Mouse (Mus musculus) urinary bladder, adult 2 months (tissue): ENCODE measurements around the gene Cox17. TPM values are rescaled to one million over a fixed set of nuclear protein-coding genes. Genes with fewer than 3 reads are reported as not detected.
"Not testable (repeated sequence)": the region's sequence is repeated elsewhere in the genome, so short reads cannot be mapped to it uniquely, and the experiment has no call there.

Experiments used
- DNase-seq: peaks from one replicate; pipeline ENCODE4 v3.0.0; 2022; ENCODE audit warnings: low spot score
- polyA plus RNA-seq: library from polyadenylated mRNA; depleted of rRNA; stranded (reverse); fragments of >200 nt; gene quantifications from 2 replicates; pipeline ENCODE4 v1.2.3, GENCODE M21; 2012; rRNA removed

Cox17 gene
- polyA plus RNA-seq = 203 and 240 TPM in 2 replicates

GRCm38 (mm10) chr16:38346529-38347325 lies at the start of gene Cox17, which contains the start of gene Gm21987:
Gene Cox17, plus strand, starts transcription at chr16:38346991.
Gene Gm21987, plus strand, starts transcription at chr16:38347040.
- DNase-seq = peak; percentile 68

DNA sequence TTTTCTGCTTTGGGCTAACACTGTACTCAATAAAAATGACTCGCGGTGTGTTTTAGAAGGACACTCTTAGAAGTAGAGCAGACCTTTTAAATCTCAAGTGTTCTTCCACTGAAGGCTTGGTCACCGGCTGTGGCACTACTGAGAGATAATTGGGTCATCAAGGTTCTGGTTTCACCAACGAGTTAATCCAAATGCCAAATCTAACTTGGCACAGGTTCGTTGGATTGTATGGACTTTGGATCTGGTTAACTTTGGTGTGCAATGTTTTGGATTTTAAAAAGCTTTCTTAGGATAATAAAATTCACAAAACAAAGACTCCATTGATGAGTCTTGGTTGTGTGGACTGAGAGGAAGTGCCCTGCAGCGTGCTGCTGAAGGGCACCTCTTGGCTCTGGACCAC lies 48.4 kb upstream of the Cox17 start:
- no peak for DNase-seq

GRCm38 (mm10) chr16:38302367-38302766 lies 44.4 kb upstream of the Cox17 start:
- no peak for DNase-seq

DNA sequence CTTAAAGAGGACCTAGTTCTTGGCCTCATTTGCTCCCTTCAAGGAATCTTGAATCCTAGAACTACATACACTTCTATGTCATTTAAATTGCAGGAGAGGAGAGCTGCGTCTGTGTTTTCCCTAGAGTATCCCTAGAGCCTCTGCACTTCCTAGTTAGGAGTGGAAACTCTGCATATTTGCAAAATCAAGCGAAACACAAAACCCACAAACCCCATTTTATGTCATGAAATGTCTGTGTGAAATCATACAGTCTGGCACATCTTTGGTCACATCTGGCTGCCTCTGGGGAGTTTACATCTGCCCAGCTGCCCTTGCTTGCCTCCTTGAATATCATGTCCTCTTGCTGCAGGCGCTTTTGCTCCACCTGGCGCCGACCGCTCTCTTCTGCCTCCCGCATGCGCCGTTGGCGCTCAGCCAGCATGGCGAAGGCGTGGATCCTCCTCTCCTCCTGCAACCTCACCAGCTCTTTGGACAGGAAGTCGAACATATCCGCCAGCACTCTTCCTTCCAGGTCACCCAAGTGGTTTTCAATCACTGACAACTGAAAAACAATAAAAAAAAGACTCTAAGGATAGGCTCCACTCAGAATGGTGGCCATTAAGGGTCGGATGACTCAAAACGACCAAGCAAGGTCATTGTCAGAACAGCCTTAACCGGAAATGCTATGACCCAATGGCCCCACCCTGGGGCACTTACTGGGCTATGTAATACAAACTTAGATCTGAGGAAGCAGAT lies 42.2 kb upstream of the Cox17 start:
- DNase-seq = no peak

- DNase-seq = no peak
These were observed 40.1 kb upstream of the Cox17 start for GRCm38 (mm10) chr16:38306571-38307220.

GRCm38 (mm10) chr16:38307221-38307605 lies 39.6 kb upstream of the Cox17 start:
- no peak for DNase-seq

GRCm38 (mm10) chr16:38307651-38308050 lies 39.1 kb upstream of the Cox17 start:
- DNase-seq = no peak

GRCm38 (mm10) chr16:38308195-38308594 lies 38.6 kb upstream of the Cox17 start:
- DNase-seq = no peak

GRCm38 (mm10) chr16:38318492-38318891 lies 28.3 kb upstream of the Cox17 start:
- no peak for DNase-seq

- no peak for DNase-seq
These were observed 27.7 kb upstream of the Cox17 start for GRCm38 (mm10) chr16:38319087-38319486.

GRCm38 (mm10) chr16:38321452-38321935 lies 25.3 kb upstream of the Cox17 start:
- no peak for DNase-seq

DNA sequence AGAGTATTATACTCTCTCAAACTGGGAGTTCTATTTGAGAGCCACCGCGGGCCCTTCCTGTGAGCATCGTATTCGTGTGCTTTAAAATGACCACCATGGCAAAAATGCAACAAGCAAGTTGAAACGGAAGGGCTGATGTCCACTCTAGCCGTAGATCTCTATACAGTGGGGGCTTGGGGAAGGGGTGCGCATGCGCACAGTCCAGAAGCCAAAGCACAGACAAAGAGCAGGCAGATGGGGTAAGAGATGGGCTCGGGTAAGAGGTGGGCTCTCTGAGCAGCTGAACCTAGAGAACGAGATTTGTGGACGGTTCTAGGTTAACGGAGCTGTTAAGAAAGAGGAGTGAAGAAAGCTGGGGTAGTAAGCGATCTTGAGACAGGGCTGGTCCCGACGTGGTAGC lies 22.5 kb upstream of the Cox17 start:
- DNase-seq = no peak

GRCm38 (mm10) chr16:38326778-38327397 lies 19.9 kb upstream of the Cox17 start:
- DNase-seq = no peak

- DNase-seq = no peak
These were observed 17.5 kb upstream of the Cox17 start for GRCm38 (mm10) chr16:38329340-38329739.

GRCm38 (mm10) chr16:38334431-38334830 lies 12.4 kb upstream of the Cox17 start:
- DNase-seq = no peak

- DNase-seq = not testable (repeated sequence)
These were observed 8.7 kb upstream of the Cox17 start for GRCm38 (mm10) chr16:38338077-38338476.

- no peak for DNase-seq
These were observed 5.1 kb upstream of the Cox17 start, which contains the start of gene Maats1 for GRCm38 (mm10) chr16:38341396-38342324. Gene Maats1, minus strand, starts transcription at chr16:38342143.

DNA sequence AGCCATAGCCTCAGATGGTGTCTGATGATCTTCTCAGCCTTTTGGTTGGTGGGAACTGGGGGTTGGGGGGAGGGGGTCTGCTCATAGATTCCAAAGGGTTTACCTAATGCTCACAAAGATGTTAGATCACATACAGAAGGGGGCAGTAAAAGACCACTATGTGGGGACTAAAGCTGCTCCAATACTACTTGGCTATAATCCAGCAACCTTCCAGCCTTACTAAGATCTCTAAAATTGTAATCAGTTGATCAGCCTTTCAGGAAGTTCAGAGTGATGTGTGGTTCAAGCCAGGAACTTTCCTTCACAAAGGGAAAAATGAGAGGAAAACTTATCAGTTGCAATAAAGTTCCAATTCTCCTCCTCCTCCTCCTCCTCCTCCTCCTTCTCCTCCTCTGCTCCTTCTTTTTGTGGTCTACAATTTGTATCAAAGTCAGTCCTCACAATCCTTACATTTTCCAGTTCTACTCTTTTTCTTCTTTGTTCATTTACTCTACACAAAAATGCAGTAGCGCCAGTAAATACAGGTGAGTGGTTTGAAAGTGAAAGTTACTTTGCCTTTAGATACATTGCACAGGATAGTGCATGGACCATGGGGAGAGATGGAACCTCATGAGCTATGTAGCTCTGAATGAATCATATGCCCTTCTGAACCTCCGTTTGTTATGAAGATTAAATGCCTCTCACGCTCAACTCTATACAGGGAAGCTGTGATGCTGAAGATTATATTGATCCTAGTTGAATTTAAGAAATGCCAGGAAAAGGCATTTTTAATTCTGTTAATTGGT lies 1.7 kb upstream of the Cox17 start:
- no peak for DNase-seq

- no peak for DNase-seq
These were observed 797 bp downstream of the Cox17 start for GRCm38 (mm10) chr16:38347588-38347987.

- no peak for DNase-seq
These were observed 1.5 kb downstream of the Cox17 start for GRCm38 (mm10) chr16:38348217-38348761.
